Mouse (Mus musculus): ENCODE results near the gene Asxl2. TPM values are rescaled to one million over a fixed set of nuclear protein-coding genes. Genes with fewer than 3 reads are reported as not detected.
"Not testable (repeated sequence)": the region's sequence is repeated elsewhere in the genome, so short reads cannot be mapped to it uniquely, and the experiment has no call there.

The Asxl2 gene
- total RNA-seq (2021) = 10 to 100 TPM; 35.5 TPM

DNA sequence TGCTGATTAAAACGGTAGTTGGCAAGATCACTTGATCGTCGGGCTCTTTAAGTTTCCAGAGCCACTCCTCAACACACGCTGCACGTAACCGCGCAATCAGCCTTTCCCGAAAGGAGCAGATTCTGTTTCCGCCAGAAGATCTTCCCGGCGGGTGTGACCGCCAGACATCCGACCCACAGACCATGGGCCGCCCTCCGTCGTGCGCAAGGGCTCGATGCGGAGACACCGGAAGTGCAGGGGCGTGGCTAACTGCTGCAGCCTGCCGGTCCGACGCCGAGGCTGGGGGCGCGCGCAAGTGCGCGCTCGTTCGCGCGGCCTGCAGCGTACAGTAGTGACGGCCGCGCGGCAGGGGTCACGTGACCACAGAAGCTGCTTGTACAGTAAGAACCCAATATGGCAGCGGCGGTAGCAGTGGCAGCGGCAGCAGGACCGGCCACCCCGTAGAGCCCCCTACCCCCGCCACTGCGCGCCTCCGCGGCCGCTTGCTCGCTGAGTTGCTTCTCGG, at the start of gene Asxl2:
Gene Asxl2, plus strand, starts transcription at position 328 of the 505 bp plus-strand sequence.
- intact Hi-C loops (cut with DNase I) = no loop called here
- DNase-seq = peak; percentile 99 to 100

DNA sequence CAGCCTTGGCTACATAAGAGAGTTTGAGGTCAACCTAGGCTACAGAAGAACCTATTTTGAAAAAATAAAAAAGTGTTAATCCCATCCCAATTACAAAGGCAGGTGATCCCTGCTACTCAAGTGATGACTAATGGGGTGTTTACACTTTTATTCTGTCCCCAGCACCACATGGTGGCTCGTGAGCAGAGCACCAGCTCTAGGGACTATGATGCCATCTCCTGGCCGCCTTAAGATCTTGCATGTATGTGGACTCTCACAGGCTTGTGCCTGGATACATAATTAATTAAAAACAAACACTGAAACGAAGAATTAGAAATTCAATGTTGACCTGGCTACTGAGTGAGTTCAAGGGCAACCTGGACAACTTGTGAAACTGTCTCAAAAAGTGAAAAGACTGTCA, 49.5 kb upstream of the Asxl2 start:
- no peak for DNase-seq
- intact Hi-C loops (cut with DNase I) = no loop called here

DNA sequence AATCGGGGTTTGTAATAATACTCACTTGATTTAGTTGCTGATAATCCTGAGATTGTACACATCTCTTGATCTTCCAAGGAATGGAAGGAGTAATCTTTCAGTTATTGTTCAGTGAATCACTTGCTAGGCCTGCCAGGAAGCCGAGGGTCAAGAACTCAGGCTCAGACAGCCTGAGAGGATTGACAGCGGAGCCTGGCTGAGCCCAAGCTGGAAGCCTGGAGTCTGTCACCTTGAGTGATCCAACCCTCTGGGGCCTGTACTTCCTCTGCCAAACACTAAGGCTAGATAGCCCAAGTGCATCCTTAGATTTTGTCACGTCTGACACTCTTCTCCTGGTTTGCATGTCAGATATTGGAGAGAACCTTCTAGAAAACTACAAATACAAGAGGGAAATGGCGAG, 48.9 kb upstream of the Asxl2 start:
- no peak for DNase-seq
- intact Hi-C loops (cut with DNase I) = no loop called here

DNA sequence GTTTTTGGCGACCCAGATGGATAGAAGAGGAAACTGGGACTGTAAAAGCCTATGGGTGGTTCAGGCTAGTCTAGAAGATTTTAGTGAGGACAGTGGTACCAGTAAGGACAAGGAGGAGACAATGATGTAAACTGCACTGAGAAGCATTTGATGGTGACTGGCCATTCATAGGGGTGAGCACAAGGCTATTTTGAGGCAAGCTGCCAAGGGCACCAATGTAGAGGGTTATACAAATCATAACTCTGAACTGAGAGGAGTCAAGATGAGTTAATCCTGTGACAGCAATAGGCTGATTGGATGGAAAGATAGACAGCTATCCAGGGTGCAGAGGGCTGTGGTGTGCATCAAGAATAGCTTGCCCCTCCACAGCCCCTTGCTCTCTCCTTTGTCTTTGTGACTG, 41.8 kb upstream of the Asxl2 start:
- DNase-seq = no peak
- intact Hi-C loops (cut with DNase I) = no loop called here

DNA sequence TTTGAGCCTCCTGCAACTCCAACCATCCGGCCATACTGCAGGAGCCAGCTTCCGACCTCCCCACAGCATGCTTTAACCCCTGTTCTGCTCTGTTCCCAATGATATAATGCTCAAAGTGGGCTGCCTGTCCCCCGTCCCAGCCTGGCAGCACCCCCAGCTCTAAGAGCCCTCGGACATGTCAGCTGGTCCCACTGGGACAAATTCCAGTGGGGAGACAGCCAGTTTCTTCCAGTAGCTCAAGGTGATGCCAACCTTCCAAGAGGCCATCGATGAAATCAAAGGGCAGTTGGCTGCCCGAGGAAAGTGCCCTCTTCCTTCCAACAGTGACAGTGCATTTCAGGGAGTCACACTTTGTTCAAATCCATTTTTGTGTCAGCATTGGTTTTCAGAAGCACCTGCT, 41.4 kb upstream of the Asxl2 start:
- intact Hi-C loops (cut with DNase I) = no loop called here

DNA sequence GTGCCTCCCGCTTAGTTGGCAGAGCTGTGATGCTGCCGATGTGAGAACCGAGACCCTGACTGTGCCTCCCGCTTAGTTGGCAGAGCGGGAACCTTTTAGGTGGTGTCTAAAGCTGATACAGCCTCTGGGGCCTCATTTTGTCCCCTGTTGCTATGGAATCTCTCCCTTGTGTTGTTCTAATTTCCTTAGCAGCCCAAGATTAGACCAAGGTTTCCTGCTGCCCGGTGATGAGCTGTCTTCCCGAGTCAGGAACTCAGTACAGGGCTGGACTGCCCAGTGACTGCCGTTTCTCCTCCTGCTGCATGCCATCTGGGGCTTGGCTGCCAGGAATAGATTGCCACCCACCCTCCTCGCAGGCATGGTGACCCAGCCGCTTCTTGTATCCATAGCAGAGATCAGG, 40.7 kb upstream of the Asxl2 start:
- DNase-seq = no peak
- intact Hi-C loops (cut with DNase I) = loop anchor here (2.0 kb wide), 1 partner anchor 285 kb away; no protein-coding TSS in a partner anchor

More for the DNA sequence above, 41.4 kb upstream of the Asxl2 start:
- DNase-seq = no peak

DNA sequence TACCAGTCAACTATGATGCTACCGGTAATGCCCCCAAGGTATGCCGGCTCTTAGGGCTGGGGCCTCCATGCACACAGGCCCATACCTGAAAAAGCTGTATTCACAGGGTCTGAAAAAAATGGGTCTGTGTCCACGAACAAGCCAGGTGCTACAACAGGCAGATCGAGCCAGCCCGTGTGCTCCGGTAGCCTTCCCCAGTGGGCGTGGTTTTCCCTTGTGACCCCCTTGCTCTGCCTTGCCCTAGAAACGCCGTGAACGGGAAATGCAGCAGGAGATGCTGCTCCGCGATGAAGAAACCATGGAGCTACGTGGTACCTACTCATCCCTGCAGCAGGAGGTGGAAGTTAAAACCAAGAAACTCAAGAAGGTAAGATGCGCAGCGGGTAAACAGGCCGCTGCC, 38.8 kb upstream of the Asxl2 start:
- intact Hi-C loops (cut with DNase I) = loop anchor here (2.0 kb wide), 1 partner anchor 287 kb away; no protein-coding TSS in a partner anchor
- DNase-seq = no peak

DNA sequence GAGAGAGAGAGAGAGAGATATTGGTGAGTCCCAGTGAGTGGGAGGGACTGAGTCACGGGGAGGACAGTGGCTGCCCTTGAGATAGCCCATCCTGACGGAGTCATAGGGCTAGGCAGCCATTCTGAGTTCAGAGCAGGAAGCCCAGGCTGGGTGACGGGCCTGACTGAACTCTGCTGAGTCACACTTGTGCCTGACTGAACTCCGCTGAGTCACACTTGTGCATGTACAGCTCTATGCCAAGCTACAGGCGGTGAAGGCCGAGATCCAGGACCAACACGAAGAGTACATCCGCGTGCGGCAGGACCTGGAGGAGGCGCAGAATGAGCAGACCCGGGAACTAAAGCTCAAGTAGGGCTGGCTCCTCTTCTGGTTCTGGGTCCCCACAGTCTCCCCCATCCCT, 37.3 kb upstream of the Asxl2 start:
- no peak for DNase-seq
- intact Hi-C loops (cut with DNase I) = no loop called here

DNA sequence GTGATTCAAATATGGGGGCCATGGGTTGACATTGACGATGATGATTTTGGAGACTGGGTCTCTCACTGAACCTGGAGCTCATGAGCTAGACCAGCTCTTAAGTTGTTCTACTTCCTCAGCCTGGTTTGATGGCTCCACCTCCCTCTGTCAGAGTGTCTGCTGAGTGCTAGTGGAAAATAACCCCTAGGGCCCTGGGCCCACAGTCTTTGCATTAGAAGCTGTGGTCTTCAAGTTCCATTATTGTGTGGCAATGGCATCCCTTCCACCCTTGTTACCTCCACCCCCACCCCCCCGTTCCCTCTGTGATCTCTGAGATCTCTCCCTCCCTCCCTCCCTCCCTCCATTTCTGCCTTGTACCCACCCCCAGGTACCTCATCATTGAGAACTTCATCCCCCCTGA, 36.6 kb upstream of the Asxl2 start:
- DNase-seq = no peak
- intact Hi-C loops (cut with DNase I) = loop anchor here (2.0 kb wide), 1 partner anchor 31 kb away; no protein-coding TSS in a partner anchor

DNA sequence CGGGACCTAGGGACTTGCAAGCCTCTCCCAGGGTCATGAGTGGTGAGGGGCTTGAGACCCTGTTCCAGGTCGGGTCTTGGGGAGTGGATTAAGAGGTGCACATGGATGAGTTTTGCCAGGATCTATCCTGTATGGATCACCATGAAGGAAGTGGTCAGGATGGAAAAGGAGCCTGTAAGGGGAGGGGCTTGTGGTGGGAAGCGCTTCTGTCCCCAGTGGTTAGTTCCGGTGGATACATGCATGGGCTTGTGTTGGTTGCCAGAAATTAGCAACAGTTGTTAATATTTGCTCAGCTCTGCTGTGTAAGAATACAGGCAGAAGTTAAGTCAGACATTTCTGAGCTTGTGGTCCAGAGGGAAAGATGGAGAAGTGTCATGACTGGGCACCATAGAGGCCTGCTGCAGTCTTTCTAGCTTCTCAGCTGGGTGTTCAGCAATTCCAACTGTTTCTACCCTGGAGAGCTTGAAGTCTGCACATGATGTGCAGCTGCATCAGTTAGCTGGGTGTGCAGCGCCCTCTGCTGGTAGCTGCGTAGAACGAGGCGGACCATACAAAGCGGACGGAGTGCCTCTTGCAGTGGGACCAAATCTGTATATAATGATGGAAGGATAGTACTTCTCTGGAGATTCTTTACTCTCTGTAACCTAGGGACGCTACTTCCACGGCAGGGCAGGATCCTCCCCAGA, 35.9 kb upstream of the Asxl2 start:
- DNase-seq = peak; percentile 80 to 92
- intact Hi-C loops (cut with DNase I) = loop anchor here (2.0 kb wide), 1 partner anchor 32 kb away; no protein-coding TSS in a partner anchor

DNA sequence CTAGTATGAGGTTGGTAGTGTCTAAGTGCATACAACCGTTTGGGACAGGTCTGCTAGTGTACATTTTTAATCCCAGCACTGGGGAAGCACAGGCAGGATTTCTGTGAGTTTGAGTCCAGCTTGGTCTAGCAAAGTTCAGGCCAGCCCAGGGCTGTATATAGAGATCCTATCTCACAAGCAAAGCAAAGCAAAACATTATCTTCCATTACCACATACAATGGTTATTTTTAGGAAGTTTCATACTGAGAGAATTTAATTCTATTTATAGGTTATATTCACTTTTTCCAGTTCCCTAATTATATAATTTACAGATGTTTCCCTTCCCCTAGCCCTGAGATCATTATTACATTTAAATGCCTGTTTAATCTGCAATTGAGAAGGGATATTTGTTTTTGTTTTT, 35.4 kb upstream of the Asxl2 start:
- no peak for DNase-seq
- intact Hi-C loops (cut with DNase I) = loop anchor here (2.0 kb wide), 1 partner anchor 32 kb away; no protein-coding TSS in a partner anchor

DNA sequence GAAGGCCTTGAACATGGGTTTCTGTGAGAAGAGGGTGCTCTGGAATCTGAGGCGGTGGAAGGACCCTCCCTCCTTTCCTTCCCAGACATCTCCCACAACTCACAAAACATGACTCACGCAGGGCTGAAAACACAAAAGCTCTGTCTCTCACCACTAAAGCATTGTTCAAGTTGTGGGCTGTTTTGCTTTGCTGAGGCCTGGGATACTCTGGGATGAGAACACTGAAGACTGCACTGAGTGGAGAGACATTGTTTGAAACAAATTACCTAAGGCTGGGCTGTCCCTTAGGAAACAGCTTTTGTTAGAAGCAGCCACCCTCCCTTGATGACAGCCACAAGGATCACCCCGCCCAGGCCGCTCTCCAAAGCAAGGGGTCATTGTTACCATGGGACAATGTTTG, 33.5 kb upstream of the Asxl2 start:
- no peak for DNase-seq
- intact Hi-C loops (cut with DNase I) = no loop called here

DNA sequence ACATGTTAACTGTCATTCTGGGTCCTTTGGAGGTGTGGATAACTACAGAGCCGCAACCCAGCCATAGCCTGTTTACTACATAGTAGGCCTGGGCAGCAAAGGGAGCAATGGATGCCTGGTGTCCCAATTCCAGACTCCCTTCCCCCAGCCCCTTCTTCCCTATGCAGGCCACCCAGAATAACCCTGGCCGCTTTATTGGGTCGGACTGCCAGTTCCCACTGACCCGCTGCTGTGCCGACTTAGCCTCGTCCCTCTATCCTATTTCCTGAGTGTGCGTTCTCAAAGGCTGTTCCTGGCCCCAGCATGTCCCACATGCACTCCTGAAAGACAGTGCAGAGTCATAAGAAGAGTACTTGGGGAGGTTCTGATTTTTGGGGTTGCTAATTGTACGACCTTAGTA, 29.7 kb upstream of the Asxl2 start:
- intact Hi-C loops (cut with DNase I) = no loop called here
- no peak for DNase-seq

DNA sequence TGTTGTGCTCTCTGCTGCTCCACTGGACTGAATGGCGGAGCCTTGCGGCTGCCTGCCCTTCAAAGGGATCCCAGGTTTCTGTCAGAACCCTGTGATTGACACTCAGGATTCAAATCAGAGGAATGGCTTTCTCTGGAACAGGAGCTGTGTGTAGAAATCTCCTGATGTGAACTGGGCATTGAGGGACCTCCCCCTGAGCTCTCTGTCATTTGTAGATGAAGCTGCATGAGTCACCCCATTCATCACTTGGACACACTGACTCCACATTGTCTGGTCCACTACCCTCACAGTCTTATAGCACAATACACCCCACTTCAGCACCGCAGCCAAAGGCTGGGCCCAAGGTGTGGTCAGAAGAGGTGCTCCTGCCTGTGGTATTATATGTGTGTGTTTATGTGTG, 21.0 kb upstream of the Asxl2 start:
- DNase-seq; intact Hi-C loops (cut with DNase I): not testable (repeated sequence)

DNA sequence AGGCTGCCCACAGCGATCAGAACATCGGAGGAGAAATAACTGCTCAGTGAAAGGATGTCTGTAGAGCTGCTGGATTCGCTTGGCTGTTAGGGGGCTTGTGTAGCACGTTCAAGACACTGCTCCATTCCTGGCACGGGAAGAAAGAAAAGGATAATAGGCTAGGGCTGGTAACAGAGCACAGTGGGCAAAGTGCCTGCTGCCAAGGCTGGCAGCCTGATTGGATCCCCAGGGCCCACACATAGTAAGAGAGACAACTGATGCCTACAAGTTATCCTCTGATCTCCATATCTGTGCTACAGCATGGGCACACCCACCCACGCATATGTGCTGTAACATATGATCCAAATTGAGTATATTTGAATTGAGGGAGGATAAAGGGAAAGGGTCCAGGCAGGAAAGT, 20.1 kb upstream of the Asxl2 start:
- intact Hi-C loops (cut with DNase I) = no loop called here
- DNase-seq = no peak

DNA sequence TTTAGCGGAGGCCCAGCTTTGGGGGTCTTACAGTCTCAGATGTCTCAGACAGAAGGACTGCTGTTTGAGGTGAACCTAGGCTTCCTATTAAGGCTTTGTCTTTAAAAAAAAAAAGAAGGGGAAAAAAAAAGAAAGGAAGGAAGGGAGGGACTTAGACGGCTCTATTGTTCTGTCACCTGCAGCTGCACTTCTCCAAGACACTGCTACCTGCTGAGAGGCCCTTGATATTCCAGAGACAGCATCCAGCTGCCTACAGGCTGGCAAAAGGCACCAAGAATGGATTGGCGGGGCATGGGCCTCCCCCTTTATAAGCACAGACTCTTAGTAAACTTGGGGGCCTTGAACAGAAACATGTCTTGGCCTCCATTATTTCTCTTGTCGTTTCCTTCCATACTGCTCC, 11.7 kb upstream of the Asxl2 start:
- intact Hi-C loops (cut with DNase I) = no loop called here
- DNase-seq = no peak

DNA sequence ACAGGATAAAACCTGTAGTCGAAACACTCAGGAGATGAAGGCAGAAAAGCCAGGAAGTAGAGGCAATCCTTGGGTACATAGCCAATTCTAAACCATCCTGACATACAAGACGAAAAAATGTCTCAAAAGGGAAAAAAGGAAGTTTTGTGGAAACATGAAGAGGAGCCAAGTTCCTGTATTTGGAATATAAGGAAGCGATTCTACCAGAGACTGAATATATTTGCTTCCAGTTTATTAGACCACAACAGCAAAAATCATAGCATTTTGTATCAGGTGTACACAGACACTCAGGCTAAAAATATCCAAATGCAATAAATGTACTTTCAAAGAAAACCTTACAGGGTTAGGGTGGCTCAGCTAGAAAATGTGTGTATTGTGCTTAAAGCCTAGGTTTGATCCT, 7.9 kb upstream of the Asxl2 start:
- DNase-seq = no peak
- intact Hi-C loops (cut with DNase I) = no loop called here

DNA sequence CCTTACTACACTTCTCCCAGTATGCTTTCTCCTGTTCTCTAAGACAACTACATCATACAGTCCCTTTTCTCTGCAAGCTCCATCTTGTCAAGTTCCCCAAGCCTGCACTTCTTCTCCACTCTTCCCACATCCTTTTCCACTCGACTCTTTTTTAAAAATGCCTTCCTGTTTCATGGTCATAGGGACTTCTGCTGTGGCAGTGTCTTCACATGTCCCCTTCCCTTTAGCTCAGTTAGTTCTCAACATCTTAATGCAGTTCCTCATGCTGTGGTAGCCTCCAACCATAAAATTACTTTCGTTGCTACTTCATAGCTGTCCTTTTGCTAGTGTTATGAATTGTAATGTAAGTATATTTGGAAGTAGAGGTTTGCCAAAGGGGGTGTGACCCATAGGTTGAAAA, 6.1 kb upstream of the Asxl2 start:
- no peak for DNase-seq
- intact Hi-C loops (cut with DNase I) = no loop called here

DNA sequence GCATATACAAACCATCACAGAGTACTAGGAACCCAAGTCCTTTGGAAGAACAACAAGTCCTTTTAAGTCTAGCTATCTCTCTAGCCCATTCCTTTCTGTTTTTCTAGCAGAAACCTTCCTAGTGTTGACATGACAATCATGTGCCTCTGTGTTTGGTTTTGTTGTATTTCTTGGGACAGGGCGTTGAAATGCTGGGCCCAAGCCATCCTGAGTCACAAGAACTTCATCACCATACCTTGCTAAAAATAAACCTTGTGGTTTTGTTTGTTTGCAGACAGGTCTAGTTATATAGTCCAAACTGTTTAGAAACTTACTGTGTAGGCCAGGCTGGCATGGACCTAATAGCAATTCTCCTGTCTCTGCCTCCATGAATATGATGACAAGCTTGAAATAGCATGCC, 3.9 kb upstream of the Asxl2 start:
- intact Hi-C loops (cut with DNase I) = no loop called here

DNA sequence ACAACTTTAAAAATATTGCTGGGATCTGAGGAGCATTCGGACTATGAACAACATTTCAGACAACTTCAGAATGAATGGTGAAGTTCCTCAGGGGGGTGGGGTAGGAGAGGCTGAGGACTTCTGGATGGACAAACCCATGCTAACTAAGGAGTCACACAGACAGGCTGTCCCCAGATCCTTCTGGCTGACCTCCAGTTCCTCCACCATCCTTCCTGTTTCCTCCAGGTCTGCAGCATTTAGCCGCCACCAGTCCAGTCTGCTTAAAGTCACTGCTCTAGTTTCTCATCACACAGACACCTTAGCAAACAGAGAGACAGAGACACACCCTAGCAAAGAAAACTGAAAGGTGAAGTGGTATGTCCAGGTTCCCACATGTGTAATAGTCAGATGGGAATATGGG, 2.5 kb upstream of the Asxl2 start:
- DNase-seq = peak; percentile 17 to 30

More for the DNA sequence above, 3.9 kb upstream of the Asxl2 start:
- DNase-seq = peak in 1 of 2 experiments; percentile 14

DNA sequence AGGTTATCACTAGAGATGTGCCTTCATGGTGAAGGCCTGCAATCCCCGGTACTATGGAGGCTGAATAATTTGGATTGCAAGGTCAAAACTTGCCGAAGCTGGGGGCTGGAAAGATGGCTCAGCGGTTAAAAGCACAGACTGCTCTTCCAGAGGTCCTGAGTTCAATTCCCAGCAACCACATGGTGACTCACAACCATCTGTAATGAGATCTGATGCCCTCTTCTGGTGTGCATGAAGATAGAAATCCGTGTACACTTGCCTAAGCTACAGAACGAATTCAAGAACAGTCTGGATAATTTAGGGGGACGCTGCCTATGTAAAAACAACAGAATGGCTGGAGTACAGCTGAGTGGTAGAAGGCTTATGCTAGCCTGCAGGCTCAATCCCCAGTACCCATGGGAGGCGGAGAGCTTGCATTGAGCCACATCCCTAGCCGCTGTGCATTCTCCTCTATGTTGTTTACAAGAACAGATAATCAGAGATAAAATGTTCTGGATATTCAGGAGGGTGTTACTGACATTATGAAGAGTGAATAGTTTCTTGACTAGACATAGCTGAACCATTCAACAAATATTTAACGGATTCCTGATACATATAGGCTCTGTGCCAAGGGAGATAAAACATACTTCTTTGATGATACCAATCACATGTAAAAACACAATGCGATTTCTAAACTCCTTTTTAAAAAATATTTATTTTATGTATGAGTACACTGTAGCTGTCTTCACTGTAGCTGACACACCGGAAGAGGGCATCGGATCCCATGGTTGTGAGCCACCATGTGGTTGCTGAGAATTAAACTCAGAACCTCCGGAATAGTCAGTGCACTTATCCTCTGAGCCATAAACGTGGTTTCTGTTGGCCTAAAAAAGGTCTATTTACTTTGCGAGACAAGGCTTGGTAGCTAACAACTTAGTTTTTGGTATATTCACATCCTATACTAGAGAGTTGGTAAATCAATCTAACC, 999 bp upstream of the Asxl2 start:
- intact Hi-C loops (cut with DNase I) = no loop called here
- DNase-seq = peak; percentile 31 to 43

More for the DNA sequence above, 2.5 kb upstream of the Asxl2 start:
- intact Hi-C loops (cut with DNase I) = no loop called here
